Mouse (Mus musculus): ENCODE data around the gene Rsrc1.

The Rsrc1 gene

GRCm38 (mm10) chr3:67372194-67372593, 391.0 kb downstream of the Rsrc1 start:
- no peak for DNase-seq (ENCODE audit: low spot score)

DNA sequence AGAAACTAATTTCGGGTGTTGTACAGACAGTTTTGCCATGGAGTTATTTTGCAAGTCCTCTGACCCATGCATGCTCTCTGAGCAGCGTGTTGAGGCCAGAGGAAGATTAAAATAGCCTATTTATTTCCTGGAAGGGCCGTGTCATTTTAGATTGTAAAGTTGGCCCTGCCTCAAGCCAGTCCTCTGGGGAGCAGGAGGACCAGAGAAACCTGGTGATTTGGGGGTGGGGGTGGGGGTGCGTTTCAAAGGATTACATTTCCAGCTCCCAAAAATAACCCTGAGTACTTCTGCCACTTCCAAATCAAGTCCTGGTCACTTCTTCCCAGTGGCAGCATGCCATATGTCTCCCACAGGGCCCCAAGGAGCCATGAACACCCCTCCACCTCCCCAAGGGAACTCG, 391.6 kb downstream of the Rsrc1 start:
- no peak for DNase-seq (ENCODE audit: low spot score)

DNA sequence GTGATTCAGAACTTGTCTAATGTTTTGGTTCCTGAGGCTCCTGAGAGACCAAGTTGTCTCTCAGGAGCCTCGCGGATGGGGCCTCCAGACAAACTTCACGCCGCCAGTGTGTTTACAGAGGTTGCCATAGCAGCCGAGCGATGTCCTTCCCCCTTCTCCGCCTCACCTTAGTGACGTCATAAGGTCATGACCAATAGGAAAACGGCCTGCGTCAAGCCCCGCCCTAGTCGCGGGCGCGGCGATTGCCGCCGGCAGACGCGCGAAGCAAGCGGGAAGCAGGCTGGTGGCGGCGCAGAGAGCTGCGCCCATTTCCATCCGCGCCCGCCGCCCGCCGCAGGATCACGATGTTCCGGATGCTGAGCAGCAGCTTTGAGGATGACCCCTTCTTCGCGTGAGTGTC, 392.7 kb downstream of the Rsrc1 start, which contains the start of gene Mlf1:
Mlf1 (plus strand) TSS at position 226 of the 400 bp plus-strand sequence.
- peak; percentile 87 for DNase-seq (ENCODE audit: low spot score)

GRCm38 (mm10) chr3:67374360-67374778, 393.2 kb downstream of the Rsrc1 start:
- no peak for DNase-seq (ENCODE audit: low spot score)

DNA sequence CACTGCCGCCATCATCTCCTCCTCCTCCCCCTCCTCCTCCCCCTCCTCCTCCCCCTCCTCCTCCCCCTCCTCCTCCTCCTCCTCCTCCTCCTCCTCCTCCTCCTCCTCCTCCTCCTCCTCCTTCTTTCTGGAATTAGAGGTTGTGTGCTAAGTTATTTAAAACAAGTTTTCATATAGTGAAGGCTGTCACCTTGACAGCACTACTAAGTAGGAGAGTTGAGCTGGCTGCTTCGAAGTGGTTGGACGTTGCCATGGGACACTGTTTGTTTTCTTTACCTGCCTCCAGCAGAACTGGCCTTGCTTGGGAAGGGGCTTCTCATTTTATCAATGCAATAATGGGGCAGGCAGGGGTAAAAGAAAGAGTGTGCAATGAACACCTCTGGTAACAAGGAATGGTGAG, 393.9 kb downstream of the Rsrc1 start, which contains the start of gene Gm17402:
Gm17402 (minus strand) TSS at position 101 of the 400 bp plus-strand sequence.
- no peak for DNase-seq (ENCODE audit: low spot score)

DNA sequence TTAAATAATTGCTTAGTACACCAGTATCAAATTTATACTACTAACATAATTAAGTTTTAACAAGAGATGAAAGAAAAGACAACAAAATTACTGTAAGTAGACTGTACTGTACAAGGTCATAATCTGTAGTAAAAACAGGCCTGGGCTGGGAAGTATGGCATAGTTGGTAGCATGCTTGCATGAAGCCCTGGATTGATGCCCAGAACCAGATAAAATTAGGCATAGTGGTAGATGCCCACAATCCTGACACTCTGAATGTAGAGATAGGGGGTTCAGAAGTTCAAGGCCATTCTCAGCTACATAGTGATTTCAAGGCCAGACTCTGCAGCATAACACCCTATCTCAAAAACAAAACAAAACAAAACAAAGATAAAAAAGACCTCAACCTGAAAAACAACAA, 397.0 kb downstream of the Rsrc1 start:
- DNase-seq (ENCODE audit: low spot score): no peak

Data from yolk sac, embryonic 10.5 days (tissue).